Mouse (Mus musculus): ENCODE results near the gene Ptprd. TPM values are rescaled to one million over a fixed set of nuclear protein-coding genes. Genes with fewer than 3 reads are reported as not detected.
"Not testable (repeated sequence)": the region's sequence is repeated elsewhere in the genome, so short reads cannot be mapped to it uniquely, and the experiment has no call there.

Ptprd gene
- polyA plus RNA-seq, 1 experiment from 2014 or later: not detected

GRCm38 (mm10) chr4:76144333-76144732 lies 2067.4 kb downstream of the Ptprd start:
- H3K36me3 ChIP-seq (ENCODE audit: inconsistent target): no peaks in the 10 kb centered on the region
- no peak overlapping the region for H3K4me3 ChIP-seq (ENCODE audit: inconsistent target)
- H3K27ac ChIP-seq: no peak overlapping the region
- 79% methylated on average over 2 of the region's 2 CpGs for WGBS (ENCODE audit: missing documents)
- H3K79me2 ChIP-seq (ENCODE audit: inconsistent target): no peaks in the 10 kb centered on the region

GRCm38 (mm10) chr4:76137901-76138300 lies 2073.9 kb downstream of the Ptprd start:
- 87% methylated on average over 3 of the region's 3 CpGs for WGBS (ENCODE audit: missing documents)
- Histone ChIP-seq H3K4me3 (ENCODE audit: inconsistent target) (no peak overlapping the region), H3K79me2 (ENCODE audit: inconsistent target) (no peaks in the 10 kb centered on the region)

GRCm38 (mm10) chr4:76136625-76137024 lies 2075.1 kb downstream of the Ptprd start:
- Histone ChIP-seq H3K36me3 (ENCODE audit: inconsistent target) (no peaks in the 10 kb centered on the region), H3K79me2 (ENCODE audit: inconsistent target) (no peaks in the 10 kb centered on the region), H3K27ac (no peak overlapping the region), H3K4me3 (ENCODE audit: inconsistent target) (no peak overlapping the region)
- WGBS (ENCODE audit: missing documents): 92% methylated on average over 14 of the region's 14 CpGs

More at GRCm38 (mm10) chr4:76137901-76138300, 2073.9 kb downstream of the Ptprd start:
- no peaks in the 10 kb centered on the region for H3K36me3 ChIP-seq (ENCODE audit: inconsistent target)
- H3K27ac ChIP-seq: no peak overlapping the region

GRCm38 (mm10) chr4:76091845-76092244 lies 2119.9 kb downstream of the Ptprd start:
- H3K27ac ChIP-seq: no peak overlapping the region
- H3K36me3 ChIP-seq (ENCODE audit: inconsistent target): no peaks in the 10 kb centered on the region
- 97% methylated on average over 4 of the region's 4 CpGs for WGBS (ENCODE audit: missing documents)
- no peak overlapping the region for H3K4me3 ChIP-seq (ENCODE audit: inconsistent target)
- no peaks in the 10 kb centered on the region for H3K79me2 ChIP-seq (ENCODE audit: inconsistent target)

GRCm38 (mm10) chr4:76089866-76090265 lies 2121.9 kb downstream of the Ptprd start:
- Histone ChIP-seq H3K36me3 (ENCODE audit: inconsistent target) (no peaks in the 10 kb centered on the region), H3K27ac (no peak overlapping the region), H3K4me3 (ENCODE audit: inconsistent target) (no peak overlapping the region), H3K79me2 (ENCODE audit: inconsistent target) (no peaks in the 10 kb centered on the region)

GRCm38 (mm10) chr4:76076051-76076450 lies 2135.7 kb downstream of the Ptprd start:
- H3K79me2 ChIP-seq (ENCODE audit: inconsistent target): no peaks in the 10 kb centered on the region
- no peak overlapping the region for H3K27ac ChIP-seq
- 77% methylated on average over 1 of the region's 1 CpGs for WGBS (ENCODE audit: missing documents)
- no peak overlapping the region for H3K4me3 ChIP-seq (ENCODE audit: inconsistent target)
- H3K36me3 ChIP-seq (ENCODE audit: inconsistent target): no peaks in the 10 kb centered on the region

- WGBS (ENCODE audit: missing documents): 53% methylated on average over 3 of the region's 3 CpGs
- H3K27ac ChIP-seq: no peak overlapping the region
- no peaks in the 10 kb centered on the region for H3K79me2 ChIP-seq (ENCODE audit: inconsistent target)
- no peak overlapping the region for H3K4me3 ChIP-seq (ENCODE audit: inconsistent target)
- no peaks in the 10 kb centered on the region for H3K36me3 ChIP-seq (ENCODE audit: inconsistent target)
These were observed 2138.5 kb downstream of the Ptprd start for GRCm38 (mm10) chr4:76073286-76073685.

GRCm38 (mm10) chr4:76071720-76072119 lies 2140.0 kb downstream of the Ptprd start:
- H3K79me2 ChIP-seq (ENCODE audit: inconsistent target): no peaks in the 10 kb centered on the region
- 86% methylated on average over 6 of the region's 6 CpGs for WGBS (ENCODE audit: missing documents)

GRCm38 (mm10) chr4:76056836-76057235 lies 2154.9 kb downstream of the Ptprd start:
- no peak overlapping the region for H3K27ac ChIP-seq
- H3K79me2 ChIP-seq (ENCODE audit: inconsistent target): no peaks in the 10 kb centered on the region
- no peaks in the 10 kb centered on the region for H3K36me3 ChIP-seq (ENCODE audit: inconsistent target)
- 58% methylated on average over 2 of the region's 2 CpGs for WGBS (ENCODE audit: missing documents)
- H3K4me3 ChIP-seq (ENCODE audit: inconsistent target): no peak overlapping the region

More at GRCm38 (mm10) chr4:76071720-76072119, 2140.0 kb downstream of the Ptprd start:
- Histone ChIP-seq H3K36me3 (ENCODE audit: inconsistent target) (no peaks in the 10 kb centered on the region), H3K4me3 (ENCODE audit: inconsistent target) (no peak overlapping the region), H3K27ac (no peak overlapping the region)

GRCm38 (mm10) chr4:76045650-76046049 lies 2166.1 kb downstream of the Ptprd start:
- Histone ChIP-seq H3K4me3 (ENCODE audit: inconsistent target) (no peak overlapping the region), H3K79me2 (ENCODE audit: inconsistent target) (no peaks in the 10 kb centered on the region), H3K36me3 (ENCODE audit: inconsistent target) (no peaks in the 10 kb centered on the region), H3K27ac (no peak overlapping the region)
- 96% methylated on average over 2 of the region's 2 CpGs for WGBS (ENCODE audit: missing documents)

GRCm38 (mm10) chr4:76044802-76045201 lies 2167.0 kb downstream of the Ptprd start:
- Histone ChIP-seq H3K79me2 (ENCODE audit: inconsistent target) (no peaks in the 10 kb centered on the region), H3K4me3 (ENCODE audit: inconsistent target) (no peak overlapping the region), H3K36me3 (ENCODE audit: inconsistent target) (no peaks in the 10 kb centered on the region), H3K27ac (no peak overlapping the region)
- 100% methylated on average over 1 of the region's 1 CpGs for WGBS (ENCODE audit: missing documents)

GRCm38 (mm10) chr4:76037178-76037577 lies 2174.6 kb downstream of the Ptprd start:
- WGBS (ENCODE audit: missing documents): 66% methylated on average over 4 of the region's 4 CpGs
- not testable (repeated sequence) for H3K27ac ChIP-seq; H3K4me3 ChIP-seq (ENCODE audit: inconsistent target); H3K79me2 ChIP-seq (ENCODE audit: inconsistent target); H3K36me3 ChIP-seq (ENCODE audit: inconsistent target)

- no peaks in the 10 kb centered on the region for H3K36me3 ChIP-seq (ENCODE audit: inconsistent target)
- 87% methylated on average over 8 of the region's 8 CpGs for WGBS (ENCODE audit: missing documents)
- H3K4me3 ChIP-seq (ENCODE audit: inconsistent target): no peak overlapping the region
- H3K27ac ChIP-seq: no peak overlapping the region
- H3K79me2 ChIP-seq (ENCODE audit: inconsistent target): no peaks in the 10 kb centered on the region
These were observed 2186.0 kb downstream of the Ptprd start for GRCm38 (mm10) chr4:76025571-76026325.

- no peaks in the 10 kb centered on the region for H3K79me2 ChIP-seq (ENCODE audit: inconsistent target)
- WGBS (ENCODE audit: missing documents): 88% methylated on average over 3 of the region's 3 CpGs
- no peak overlapping the region for H3K27ac ChIP-seq
- H3K4me3 ChIP-seq (ENCODE audit: inconsistent target): no peak overlapping the region
- no peaks in the 10 kb centered on the region for H3K36me3 ChIP-seq (ENCODE audit: inconsistent target)
These were observed 2187.3 kb downstream of the Ptprd start for GRCm38 (mm10) chr4:76024502-76024821.

GRCm38 (mm10) chr4:76023756-76024501 lies 2187.8 kb downstream of the Ptprd start:
- no peak overlapping the region for H3K4me3 ChIP-seq (ENCODE audit: inconsistent target)
- H3K36me3 ChIP-seq (ENCODE audit: inconsistent target): no peaks in the 10 kb centered on the region
- no peaks in the 10 kb centered on the region for H3K79me2 ChIP-seq (ENCODE audit: inconsistent target)
- 89% methylated on average over 13 of the region's 13 CpGs for WGBS (ENCODE audit: missing documents)
- H3K27ac ChIP-seq: no peak overlapping the region
